Mouse (Mus musculus) ES-CJ7 (cell line): Measurements from ENCODE around the gene Fam163b.

Experiments used
- DNase-seq: peaks from one replicate; pipeline ENCODE4 v3.0.0; 2011; ENCODE audit warnings: low read depth, low spot score

The Fam163b gene

DNA sequence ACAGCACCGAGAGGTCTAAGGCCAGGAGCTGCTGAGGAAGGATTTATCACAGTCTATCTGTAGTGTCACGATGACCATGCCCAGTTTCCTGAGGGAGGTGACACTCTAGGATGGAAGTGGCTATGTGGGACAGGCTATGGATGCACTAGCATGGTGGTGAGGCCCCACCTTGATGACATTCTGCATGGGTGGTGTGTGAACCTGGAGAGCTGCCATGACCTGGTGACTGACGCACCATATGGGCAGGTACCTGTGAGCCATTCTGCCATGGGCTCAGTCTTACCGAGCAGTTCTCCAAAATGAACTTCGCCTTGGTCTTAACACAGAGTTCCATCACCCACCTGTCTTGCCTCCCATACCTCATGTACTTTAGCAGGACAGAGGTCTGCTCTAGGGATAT, 54.7 kb downstream of the Fam163b start:
- DNase-seq, result no peak

- no peak for DNase-seq
Observed at GRCm38 (mm10) chr2:27086483-27087010, 55.7 kb downstream of the Fam163b start.

DNA sequence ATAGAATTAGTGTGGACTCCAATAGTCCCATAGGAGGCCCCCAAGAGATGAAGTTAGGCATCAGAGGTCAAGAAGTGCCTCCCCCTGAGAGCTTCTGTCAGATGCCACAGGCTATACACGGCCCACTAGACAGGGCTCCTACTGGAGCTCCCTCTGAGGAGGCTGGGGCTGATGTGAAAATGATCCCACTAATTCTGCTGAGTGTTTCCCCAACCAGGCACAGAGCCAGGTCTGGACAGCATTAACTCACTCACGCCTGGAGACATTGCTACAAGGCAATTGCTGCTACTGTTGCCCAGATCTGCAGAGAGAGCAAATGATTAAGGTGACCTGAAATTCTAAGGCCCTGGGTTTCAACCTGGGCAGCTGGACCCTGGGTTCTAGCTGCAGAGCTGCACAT, 56.5 kb downstream of the Fam163b start:
- no peak for DNase-seq

DNA sequence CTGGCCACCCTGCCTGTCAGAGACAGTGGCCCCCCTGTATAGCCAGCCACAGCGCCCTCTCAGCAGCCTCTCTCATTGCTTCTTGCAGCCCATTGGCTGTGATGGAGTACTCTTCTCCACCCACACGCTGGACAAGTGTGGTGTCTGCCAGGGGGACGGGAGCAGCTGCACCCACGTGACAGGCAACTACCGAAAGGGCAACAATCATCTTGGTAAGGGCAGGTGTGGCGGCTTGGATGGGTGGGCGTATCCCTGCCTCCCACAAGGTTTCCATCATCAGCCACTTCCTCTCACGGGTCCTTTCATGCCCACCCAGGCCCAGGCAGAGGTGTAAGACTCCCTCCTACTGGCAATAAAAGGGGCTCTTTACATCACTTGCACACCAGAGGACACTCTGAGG, 57.3 kb downstream of the Fam163b start:
- DNase-seq, result no peak

DNA sequence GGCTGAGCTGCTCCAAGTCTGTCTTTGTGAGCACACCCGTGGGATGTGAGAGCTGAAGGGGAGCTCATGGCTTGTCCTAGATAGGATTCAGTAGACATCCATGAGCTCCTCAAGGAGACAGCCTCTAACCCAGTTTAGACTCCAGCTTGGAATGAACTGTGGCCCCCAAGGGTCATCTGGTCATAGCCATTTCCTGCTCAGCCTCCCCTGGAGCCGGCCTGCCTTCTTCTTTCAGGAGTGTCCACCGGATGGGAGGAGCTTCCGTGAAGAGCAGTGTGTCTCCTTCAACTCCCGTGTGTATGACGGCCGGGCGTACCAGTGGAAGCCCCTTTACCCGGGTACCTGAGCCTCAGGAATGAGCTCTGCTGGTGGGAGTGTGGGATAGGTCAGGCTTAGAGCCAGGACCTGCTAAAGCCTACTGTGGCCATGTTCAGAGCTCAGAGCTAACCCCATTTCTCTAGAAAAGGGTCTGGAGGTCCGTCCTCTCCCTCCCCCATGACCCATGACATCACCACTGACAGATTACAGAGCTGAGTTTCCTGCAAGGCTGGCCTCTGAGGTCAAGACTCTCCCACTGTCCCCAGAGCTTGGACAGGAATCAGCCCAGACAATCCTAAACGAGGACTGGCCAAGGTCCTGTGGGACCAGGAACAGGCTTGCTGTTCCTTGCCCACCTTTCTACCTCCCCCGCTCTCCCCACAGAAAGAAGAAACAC, 58.4 kb downstream of the Fam163b start:
- DNase-seq, result no peak

DNA sequence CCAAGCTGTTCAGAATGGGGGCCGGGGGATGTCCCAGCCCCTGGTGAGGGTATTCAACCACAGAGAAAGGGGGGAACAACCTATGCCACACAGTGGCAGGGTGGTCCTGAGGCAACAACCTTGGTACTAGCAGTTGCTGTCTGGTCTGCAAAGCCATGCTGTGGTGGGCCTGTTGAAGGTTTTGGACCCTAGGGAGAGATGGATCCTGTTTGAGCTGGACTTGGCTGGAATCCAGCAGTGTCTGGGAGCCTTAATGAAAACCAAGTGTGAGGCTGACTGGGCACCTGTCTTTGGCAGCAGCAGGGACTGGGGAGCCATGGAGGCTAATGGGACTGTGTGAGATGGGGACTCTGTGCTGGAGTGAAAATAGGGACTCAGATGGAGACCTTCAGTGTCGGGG, 62.6 kb downstream of the Fam163b start:
- no peak for DNase-seq

GRCm38 (mm10) chr2:27079152-27079584, 63.1 kb downstream of the Fam163b start, which contains the start of gene Adamtsl2:
Gene Adamtsl2 (plus strand): TSS chr2:27079379.
- no peak for DNase-seq

- DNase-seq, result no peak
Observed at GRCm38 (mm10) chr2:27078312-27078711, 64.0 kb downstream of the Fam163b start.

GRCm38 (mm10) chr2:27077655-27078244, 64.5 kb downstream of the Fam163b start:
- DNase-seq, result peak; percentile 6

DNA sequence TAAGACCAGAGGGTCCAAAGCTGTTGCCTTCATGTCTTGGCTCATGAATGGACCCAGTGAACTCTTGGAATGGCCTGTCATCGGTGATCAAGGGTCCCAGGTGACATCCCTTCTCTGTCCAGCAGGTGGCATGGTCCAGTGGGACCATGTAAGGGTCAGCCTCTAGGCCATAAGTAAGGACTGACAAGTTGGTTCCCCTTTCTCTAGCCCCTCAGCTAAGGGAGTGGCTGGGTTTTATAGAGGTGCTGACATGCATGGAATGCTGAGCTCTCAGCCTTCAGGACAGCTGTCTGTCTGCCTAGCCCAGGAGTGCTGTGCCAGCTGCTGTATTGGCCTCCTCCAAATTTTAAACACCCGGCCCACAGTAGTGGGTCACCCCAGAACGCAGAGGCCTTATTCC, 66.8 kb downstream of the Fam163b start:
- peak; percentile 31 for DNase-seq

DNA sequence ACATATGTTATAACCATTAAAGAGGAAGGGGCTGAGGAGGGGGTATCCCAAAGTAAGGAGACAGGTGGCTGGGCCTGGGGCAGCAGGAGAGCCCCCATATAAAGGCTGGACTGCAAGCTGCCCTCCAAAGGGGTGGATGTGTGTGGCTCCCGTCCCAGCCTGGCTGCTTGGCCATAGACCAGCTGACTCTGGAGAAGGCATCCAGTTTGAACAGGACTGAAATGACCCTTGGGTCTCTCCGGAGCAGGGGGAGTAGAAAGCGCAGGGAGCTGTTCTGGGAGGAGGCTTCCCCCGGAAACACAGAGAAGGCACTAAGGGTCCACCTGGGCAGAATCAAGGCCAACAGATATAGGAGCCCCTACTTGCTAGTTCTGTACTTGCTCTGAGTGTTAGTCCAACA, 67.5 kb downstream of the Fam163b start:
- DNase-seq, result no peak

DNA sequence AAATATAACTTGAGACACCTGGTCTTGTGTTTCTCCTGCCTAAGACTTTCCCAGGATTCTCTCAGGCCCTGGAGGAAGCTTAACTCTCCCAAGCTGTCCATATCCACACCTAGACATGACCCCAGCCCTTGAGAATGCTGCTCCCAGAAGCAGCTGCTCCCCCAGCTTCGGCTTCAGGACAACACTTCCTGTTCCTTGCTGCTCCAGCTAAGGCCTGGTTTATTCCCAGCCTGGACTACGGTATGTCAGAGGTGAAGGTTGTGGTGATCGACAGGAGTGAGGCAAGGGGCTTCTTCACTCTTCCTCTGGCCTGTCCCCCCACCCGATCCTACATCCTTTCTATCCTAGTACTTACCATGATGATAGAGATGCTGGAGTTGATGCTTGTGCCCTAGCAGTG, 68.9 kb downstream of the Fam163b start:
- DNase-seq, result no peak

- no peak for DNase-seq
Observed at GRCm38 (mm10) chr2:27071978-27072377, 70.3 kb downstream of the Fam163b start, which contains the start of gene Mymk. Gene Mymk (minus strand): TSS chr2:27072179.

- no peak for DNase-seq
Observed at GRCm38 (mm10) chr2:27071137-27071536, 71.2 kb downstream of the Fam163b start.

GRCm38 (mm10) chr2:27070247-27070813, 72.0 kb downstream of the Fam163b start:
- DNase-seq, result no peak

DNA sequence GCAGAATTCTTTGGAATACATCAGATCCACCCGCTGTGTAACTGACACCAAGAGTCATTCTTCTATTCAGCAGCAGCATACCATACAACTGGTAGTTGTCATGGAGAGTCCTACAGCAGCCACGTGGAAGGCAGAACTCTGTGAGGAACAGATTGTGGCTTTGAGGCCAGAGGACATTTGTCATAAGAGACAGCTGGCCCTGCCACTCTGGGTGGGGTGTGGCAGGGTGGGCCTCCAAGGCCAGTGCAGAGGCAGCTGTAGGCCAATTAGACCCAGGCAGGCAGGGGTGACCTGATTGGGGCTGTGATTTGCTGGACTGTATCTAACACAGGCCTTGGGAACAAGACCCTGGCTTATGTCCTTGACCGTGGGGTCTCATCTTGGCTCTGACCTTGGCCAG, 72.6 kb downstream of the Fam163b start:
- DNase-seq, result no peak

DNA sequence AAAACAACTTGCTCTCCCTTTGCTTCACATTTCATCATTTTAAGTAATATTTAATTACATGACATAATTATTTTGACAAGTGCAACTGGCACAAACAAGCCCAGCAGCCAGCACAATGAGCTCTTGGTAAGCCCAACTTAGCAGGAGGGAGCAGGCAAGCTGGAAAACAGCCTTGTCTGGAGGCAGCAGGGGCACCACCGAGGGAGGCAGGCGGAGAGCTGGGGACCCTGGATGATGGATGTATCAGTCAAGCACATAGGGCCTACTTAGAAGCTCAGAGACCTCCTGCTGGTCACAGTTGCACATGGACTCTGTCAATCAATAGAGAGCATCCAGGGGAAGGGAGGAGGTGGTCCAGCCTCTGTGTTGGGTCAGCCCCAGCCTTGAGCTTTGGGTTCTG, 74.3 kb downstream of the Fam163b start:
- DNase-seq, result no peak

DNA sequence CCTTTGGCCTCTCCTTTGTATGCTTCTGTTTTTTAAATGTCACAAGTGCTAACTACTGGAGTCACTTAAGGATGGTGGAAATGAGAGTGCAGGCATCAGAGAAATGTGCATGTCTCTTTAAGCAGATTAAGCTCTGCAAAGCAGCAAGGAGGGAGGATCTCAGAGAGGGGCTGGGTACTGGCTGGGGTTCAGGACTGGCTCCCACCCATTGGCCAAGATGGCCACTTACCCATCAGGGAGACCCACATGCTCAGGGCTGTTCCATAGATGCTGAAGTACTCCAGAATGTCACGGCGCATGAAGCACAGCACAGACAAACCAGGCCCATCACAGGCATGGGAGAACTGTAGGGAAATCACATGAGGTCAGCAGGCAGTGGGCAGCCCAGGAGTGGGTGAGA, 75.2 kb downstream of the Fam163b start:
- no peak for DNase-seq
